Mouse (Mus musculus) testis, adult 2 months (tissue): ENCODE measurements around the gene Fsd1.

ENCODE experiments used
- CTCF ChIP-seq: fragments of 200-500 bp; IDR thresholded peaks from 2 replicates; pipeline ENCODE4 v1.5.1; 2012; ENCODE audit warnings: low read depth, mild to moderate bottlenecking, inconsistent platforms, low read length, moderate library complexity; ENCODE audit not compliant: control insufficient read depth, insufficient read depth, insufficient replicate concordance
- POLR2A ChIP-seq: fragments of 200-500 bp; IDR thresholded peaks from 2 replicates; pipeline ENCODE4 v1.6.1; 2012; ENCODE audit warnings: low read depth, mild to moderate bottlenecking, inconsistent platforms, low read length, moderate library complexity; ENCODE audit not compliant: control insufficient read depth

GRCm38 (mm10) chr17:55954229-55954628 is 32.1 kb upstream of the Fsd1 start:
- TF ChIP-seq CTCF (no peak), POLR2A (no peak)
